Mouse (Mus musculus) ES-Bruce4 (cell line): Measurements from ENCODE around the gene B4galt2.

ENCODE experiments used
- CTCF ChIP-seq: IDR thresholded peaks from one replicate; pipeline ENCODE4 v1.8.1; 2011; ENCODE audit warnings: low read depth, low read length
- EP300 ChIP-seq: IDR thresholded peaks from 2 replicates; pipeline ENCODE4 v1.6.1; 2011; ENCODE audit warnings: low read depth, low read length; ENCODE audit not compliant: insufficient read depth
- POLR2A ChIP-seq: IDR thresholded peaks from one replicate; pipeline ENCODE4 v1.8.1; 2011; ENCODE audit warnings: low read length; ENCODE audit not compliant: insufficient read depth

- TF ChIP-seq CTCF = no peak
- TF ChIP-seq POLR2A = no peak
- TF ChIP-seq EP300 = no peak
These were observed 33.8 kb downstream of the B4galt2 start for GRCm38 (mm10) chr4:117849506-117849905.
